Mouse (Mus musculus) liver, embryonic 14.5 days (tissue): ENCODE measurements at regions not wholly inside any gene's neighbourhood (a gene's known extent, or its start where the extent isn't known, plus 50 kb on each side); places are given as distances from the start of the nearest gene placed in this dataset.
A peak's percentile ranks its signal among the peaks of the same experiment; 100 is the strongest.

ENCODE experiments used
- ATAC-seq: fragments of 200-750 bp; cut with Nextera tagmentation; 2 replicates; pipeline ENCODE4 v1.8.0; 2017; ENCODE audit warnings: moderate number of reproducible peaks, mild to moderate bottlenecking, moderate library complexity; ENCODE audit not compliant: insufficient read depth
- DNase-seq, 3 experiments: peaks; one replicate each; pipeline ENCODE4 v3.0.0-alpha.2; 2012 to 2013; ENCODE audit warnings: low read depth in 3 of 3, low spot score in 3 of 3
- H3K27ac ChIP-seq: fragments of 300-500 bp; sonication (generic); 2 replicates; pipeline ENCODE4 v1.5.1; 2014; ENCODE audit warnings: moderate library complexity, mild to moderate bottlenecking, control low read depth, inconsistent platforms
- H3K27me3 ChIP-seq: fragments of 300-500 bp; sonication (generic); 2 replicates; pipeline ENCODE4 v1.6.1; 2014; ENCODE audit warnings: mild to moderate bottlenecking, low read length, moderate library complexity; ENCODE audit not compliant: control insufficient read depth, insufficient read depth
- H3K36me3 ChIP-seq: fragments of 300-500 bp; sonication (generic); replicated peaks from 2 replicates; pipeline ENCODE4 v1.6.1; 2014; ENCODE audit warnings: low read depth; ENCODE audit not compliant: control insufficient read depth, insufficient read depth
- H3K4me1 ChIP-seq, 2 experiments: fragments of 200-500 bp in 1 of 2; fragments of 300-500 bp in 1 of 2; sonication (generic) in 1 of 2; replicated peaks; 2 replicates each; pipeline ENCODE4 v1.6.1; 2012 to 2014; ENCODE audit warnings: antibody characterized with exemption in 1 of 2, inconsistent platforms in 1 of 2, low read length in 1 of 2; ENCODE audit not compliant: control insufficient read depth in 2 of 2, insufficient read depth in 2 of 2
- H3K4me2 ChIP-seq: fragments of 300-500 bp; sonication (generic); 2 replicates; pipeline ENCODE4 v1.6.1; 2014; ENCODE audit warnings: low read depth, mild to moderate bottlenecking, control low read depth, moderate library complexity
- H3K4me3 ChIP-seq, 2 experiments: fragments of 200-500 bp in 1 of 2; fragments of 300-500 bp in 1 of 2; sonication (generic) in 1 of 2; 2 replicates each; pipeline ENCODE4 v1.5.1; 2012 to 2014; ENCODE audit warnings: low read depth in 2 of 2, low read length in 2 of 2, mild to moderate bottlenecking in 2 of 2, control low read depth in 1 of 2, inconsistent platforms in 1 of 2, moderate library complexity in 1 of 2; ENCODE audit not compliant: insufficient read depth in 1 of 2
- H3K9ac ChIP-seq: fragments of 300-500 bp; sonication (generic); replicated peaks from 2 replicates; pipeline ENCODE4 v1.6.1; 2014; ENCODE audit warnings: mild to moderate bottlenecking, control low read depth, moderate library complexity
- H3K9me3 ChIP-seq: fragments of 300-500 bp; sonication (generic); 2 replicates; pipeline ENCODE4 v1.6.1; 2016; ENCODE audit warnings: low read length, mixed read lengths; ENCODE audit not compliant: control insufficient read depth
- CTCF ChIP-seq: IDR thresholded peaks from 2 replicates; pipeline ENCODE4 v1.5.1; 2016; ENCODE audit warnings: antibody characterized with exemption, low read depth, control low read depth
- EP300 ChIP-seq: IDR thresholded peaks from 2 replicates; pipeline ENCODE4 v1.6.1; 2016; ENCODE audit warnings: antibody characterized with exemption, low read depth
- WGBS: fragments of 180-500 bp; shearing (Covaris S2); extraction: QIAGEN DNeasy Blood & Tissue Kit; methylation state at CpG from one replicate; pipeline ENCODE4 v1.1.7; 2014; ENCODE audit not compliant: insufficient replicate concordance; 5-methylcytosine and 5-hydroxymethylcytosine counted together

- H3K27ac ChIP-seq = no peak overlapping the region
- no peak overlapping the region for H3K4me2 ChIP-seq
- ATAC-seq (no peak), DNase-seq (no peak)
- 66% methylated on average over 5 of the region's 5 CpGs for WGBS
- H3K9ac ChIP-seq = no peak overlapping the region
- no peaks in the 10 kb centered on the region for H3K9me3 ChIP-seq
- H3K27me3 ChIP-seq = no peaks in the 10 kb centered on the region
- no peaks in the 10 kb centered on the region for H3K36me3 ChIP-seq
- no peak overlapping the region for H3K4me3 ChIP-seq
- H3K4me1 ChIP-seq = peaks cover under 1 to 3% of the 10 kb centered on the region in 2 experiments
- TF ChIP-seq EP300 (no peak), CTCF (peak; percentile 33; the same call in 1 of the 2 replicates)
Observed at GRCm38 (mm10) chr19:6654550-6654949, 111.7 kb upstream of the Slc22a12 start.

- H3K27me3 ChIP-seq = no peaks in the 10 kb centered on the region
- H3K4me3 ChIP-seq = no peak overlapping the region
- H3K27ac ChIP-seq = no peak overlapping the region
- H3K9me3 ChIP-seq = no peaks in the 10 kb centered on the region
- H3K36me3 ChIP-seq = no peaks in the 10 kb centered on the region
- no peaks in the 10 kb centered on the region for H3K4me1 ChIP-seq
- DNase-seq = no peak
- TF ChIP-seq CTCF = peak; percentile 65
- TF ChIP-seq EP300 = no peak
- 44% methylated on average over 4 of the region's 4 CpGs for WGBS
- no peak overlapping the region for H3K4me2 ChIP-seq
- no peak for ATAC-seq
- no peak overlapping the region for H3K9ac ChIP-seq
Observed at GRCm38 (mm10) chr19:6652775-6653174, 109.9 kb upstream of the Slc22a12 start.

GRCm38 (mm10) chr19:6651192-6651591, 108.4 kb upstream of the Slc22a12 start:
- DNase-seq = no peak
- WGBS = 58% methylated on average over 5 of the region's 5 CpGs

DNA sequence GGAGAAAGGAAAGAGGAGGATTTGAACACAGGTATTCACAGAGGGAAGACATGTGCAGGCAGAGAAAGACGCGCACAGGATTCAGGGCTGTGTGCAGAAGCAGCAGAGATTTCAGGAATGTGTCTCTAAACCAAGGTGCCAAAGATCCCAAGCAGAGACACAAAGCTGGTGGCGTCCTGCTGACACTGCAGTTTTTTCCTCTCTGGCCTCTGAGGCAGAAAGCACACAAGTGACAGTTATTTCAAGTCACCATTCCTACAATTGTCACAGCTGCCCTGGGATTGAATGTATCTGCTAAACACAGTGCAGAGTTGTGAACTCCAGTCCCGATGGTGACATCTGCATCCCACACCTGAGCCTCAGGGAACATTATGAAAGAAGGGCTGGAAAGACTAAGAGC, 107.1 kb upstream of the Slc22a12 start:
- WGBS = 59% methylated on average over 4 of the region's 4 CpGs
- H3K36me3 ChIP-seq = no peaks in the 10 kb centered on the region

More at GRCm38 (mm10) chr19:6651192-6651591, 108.4 kb upstream of the Slc22a12 start:
- ATAC-seq = no peak
- no peak overlapping the region for H3K4me3 ChIP-seq
- no peak for TF ChIP-seq EP300
- no peak for TF ChIP-seq CTCF
- no peaks in the 10 kb centered on the region for H3K9me3 ChIP-seq
- H3K27me3 ChIP-seq = no peaks in the 10 kb centered on the region
- H3K4me1 ChIP-seq = no peaks in the 10 kb centered on the region
- no peak overlapping the region for H3K27ac ChIP-seq
- no peaks in the 10 kb centered on the region for H3K36me3 ChIP-seq
- no peak overlapping the region for H3K4me2 ChIP-seq
- H3K9ac ChIP-seq = no peak overlapping the region

GRCm38 (mm10) chr19:6647686-6648085, 104.9 kb upstream of the Slc22a12 start:
- no peaks in the 10 kb centered on the region for H3K36me3 ChIP-seq
- H3K4me3 ChIP-seq = no peak overlapping the region
- H3K27ac ChIP-seq = no peak overlapping the region
- ATAC-seq (no peak), DNase-seq (no peak)
- no peaks in the 10 kb centered on the region; the same call in 1 of the 2 replicates for H3K27me3 ChIP-seq
- WGBS = 67% methylated on average over 4 of the region's 4 CpGs
- H3K9me3 ChIP-seq = no peaks in the 10 kb centered on the region
- TF ChIP-seq EP300 (no peak), CTCF (no peak)
- H3K9ac ChIP-seq = no peak overlapping the region
- H3K4me1 ChIP-seq = no peaks in the 10 kb centered on the region
- no peak overlapping the region for H3K4me2 ChIP-seq

More for the DNA sequence above, 107.1 kb upstream of the Slc22a12 start:
- Histone ChIP-seq H3K4me3 (no peak overlapping the region), H3K9me3 (no peaks in the 10 kb centered on the region), H3K9ac (no peak overlapping the region), H3K27ac (no peak overlapping the region), H3K4me1 (no peaks in the 10 kb centered on the region), H3K27me3 (no peaks in the 10 kb centered on the region), H3K4me2 (no peak overlapping the region)
- DNase-seq (no peak), ATAC-seq (no peak)
- TF ChIP-seq EP300 (no peak), CTCF (no peak)
